Mouse (Mus musculus): Measurements from ENCODE around the gene Pde11a.

The Pde11a gene

DNA sequence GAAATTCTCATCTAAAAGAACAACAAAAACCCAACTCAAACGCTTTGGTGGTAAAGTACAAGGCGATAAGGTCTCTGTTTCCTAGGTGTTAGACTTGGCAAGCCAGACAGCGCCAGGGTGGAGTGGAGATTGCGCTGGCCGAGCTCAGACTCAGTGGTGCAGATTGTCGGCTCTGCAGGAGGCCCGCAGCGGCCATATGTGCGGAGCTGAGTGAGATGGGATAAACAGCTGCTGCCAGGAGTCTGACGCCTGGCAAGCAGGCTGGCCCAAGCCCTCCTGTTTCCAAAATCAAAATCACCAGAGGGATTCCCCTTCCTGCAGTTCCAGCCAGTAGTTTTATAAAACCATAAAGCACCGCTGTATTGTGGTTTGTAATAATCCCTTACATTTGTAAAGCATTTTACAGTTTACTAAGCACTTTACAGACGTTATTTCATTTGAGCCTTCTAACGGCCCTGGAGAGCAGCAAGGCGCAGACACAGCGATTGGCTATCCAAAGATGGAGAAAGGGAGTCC is 378.7 kb downstream of the Pde11a start:
- DNase-seq (ENCODE audit: low read depth, low spot score) = no peak

DNA sequence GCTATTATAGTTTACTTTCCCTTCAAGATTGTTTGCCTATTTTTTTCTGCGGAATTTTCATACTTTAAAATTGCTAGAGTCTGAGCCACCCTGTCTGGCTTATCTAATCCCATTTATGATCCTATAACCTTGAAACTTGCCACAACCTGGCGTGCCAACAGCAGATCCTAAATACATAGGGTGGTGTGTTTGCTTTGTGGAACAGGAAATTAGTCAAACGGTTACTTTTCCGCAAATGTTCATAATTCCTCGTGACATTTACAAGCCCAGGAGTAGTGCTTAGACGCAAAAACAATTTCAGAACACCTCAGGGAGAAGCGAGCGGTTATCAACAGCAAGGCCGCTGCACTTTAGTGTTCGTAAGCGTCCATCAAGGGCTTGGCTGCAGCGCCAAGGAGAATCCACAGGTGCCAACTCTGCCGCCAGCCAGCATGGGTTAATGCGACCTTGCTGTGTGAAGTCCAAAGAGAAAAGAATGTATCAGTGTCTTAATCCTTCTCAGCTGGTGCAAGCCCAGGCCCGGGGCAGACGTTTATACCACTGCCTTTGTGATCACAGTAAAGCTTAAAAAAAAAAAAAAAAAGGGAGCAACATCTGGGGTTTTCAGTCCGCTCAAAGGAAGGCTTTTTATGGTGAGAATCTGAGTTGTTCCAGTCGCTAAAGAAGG is 379.3 kb downstream of the Pde11a start:
- no peak for DNase-seq (ENCODE audit: low read depth, low spot score)

DNA sequence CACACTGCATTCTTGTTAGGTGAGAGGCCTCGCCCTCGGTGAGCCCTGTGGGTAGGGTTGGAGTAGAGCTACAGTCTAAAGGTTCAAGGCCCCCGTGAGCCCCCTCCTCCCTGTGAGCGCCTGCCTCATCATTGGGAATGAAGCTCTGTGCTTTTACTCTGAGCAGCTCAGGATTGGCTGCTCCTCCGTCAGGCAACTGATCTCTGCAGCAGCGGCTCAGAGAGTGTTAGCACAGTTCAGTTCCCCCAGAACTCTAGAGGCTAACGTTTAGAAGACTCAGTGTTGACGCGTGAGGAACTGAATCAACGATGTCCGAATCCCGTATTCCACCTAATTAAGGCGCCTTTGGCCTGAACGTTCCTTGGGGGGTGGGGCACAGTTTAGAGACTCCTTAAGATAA is 382.9 kb downstream of the Pde11a start:
- no peak for DNase-seq (ENCODE audit: low read depth, low spot score)

DNA sequence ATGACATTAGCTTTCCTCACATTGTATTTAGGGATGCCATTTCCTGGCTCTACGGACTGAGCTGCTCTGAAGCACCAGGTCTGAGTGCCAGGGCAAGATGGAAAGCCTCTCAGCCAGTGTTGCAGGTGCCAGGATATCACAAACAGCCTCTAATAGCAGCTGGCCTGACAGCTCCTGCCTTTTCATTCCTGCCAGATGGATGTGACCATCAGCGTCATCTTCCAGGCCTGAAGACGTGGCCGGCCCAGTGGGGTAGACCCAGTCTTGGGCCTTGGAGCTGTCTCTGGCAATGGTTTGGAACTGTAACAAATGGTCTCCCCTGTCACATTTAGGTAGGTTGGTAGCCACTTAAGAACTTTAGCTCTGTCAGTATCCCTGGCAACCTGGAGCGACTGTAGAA is 385.3 kb downstream of the Pde11a start:
- DNase-seq (ENCODE audit: low read depth, low spot score) = no peak

DNA sequence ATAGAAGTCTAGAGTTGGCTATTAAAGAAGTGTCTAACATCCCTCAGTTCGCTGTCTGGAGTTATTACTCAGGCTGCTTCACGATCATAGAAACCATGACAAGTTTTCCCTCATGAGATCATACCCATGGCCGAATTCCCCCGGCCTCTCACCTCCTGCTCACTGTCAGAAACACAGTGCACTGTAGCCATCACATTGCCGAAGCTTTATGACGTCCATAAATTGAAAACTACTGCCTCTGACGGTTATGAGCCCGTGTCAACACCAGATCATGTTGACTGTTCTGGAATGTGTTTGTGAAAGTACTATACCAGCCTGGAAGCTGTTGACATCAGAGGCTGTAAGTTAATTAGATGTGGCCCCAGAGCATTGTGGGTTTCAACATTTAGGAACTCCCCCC is 387.9 kb downstream of the Pde11a start:
- no peak for DNase-seq (ENCODE audit: low read depth, low spot score)

All from telencephalon, adult 2 months (tissue).